Mouse (Mus musculus) lung, postnatal 14 days (tissue): ENCODE measurements at regions not wholly inside any gene's neighbourhood (a gene's known extent, or its start where the extent isn't known, plus 50 kb on each side); places are given as distances from the start of the nearest gene placed in this dataset.

ENCODE experiments used
- DNase-seq: peaks from one replicate; pipeline ENCODE4 v3.0.0; 2021

DNA sequence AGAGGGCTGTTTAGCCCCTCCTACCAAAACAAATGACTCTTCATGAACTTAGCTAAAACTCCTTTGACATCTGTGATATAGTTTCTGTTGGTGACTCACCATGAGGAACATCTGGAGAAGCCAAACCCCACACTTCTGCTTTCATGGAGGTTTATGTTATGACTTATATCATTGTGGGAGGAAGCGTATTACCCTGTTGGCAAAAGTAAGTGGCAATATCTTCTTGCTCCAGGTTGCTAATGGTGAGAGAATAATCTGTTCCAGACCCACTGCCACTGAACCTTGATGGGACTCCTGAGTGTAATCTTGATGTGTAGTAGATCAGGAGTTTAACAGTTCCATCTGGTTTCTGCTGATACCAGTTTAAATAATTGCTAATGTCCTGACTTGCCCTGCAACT is 1096.2 kb upstream of the Tacstd2 start:
- no peak for DNase-seq

DNA sequence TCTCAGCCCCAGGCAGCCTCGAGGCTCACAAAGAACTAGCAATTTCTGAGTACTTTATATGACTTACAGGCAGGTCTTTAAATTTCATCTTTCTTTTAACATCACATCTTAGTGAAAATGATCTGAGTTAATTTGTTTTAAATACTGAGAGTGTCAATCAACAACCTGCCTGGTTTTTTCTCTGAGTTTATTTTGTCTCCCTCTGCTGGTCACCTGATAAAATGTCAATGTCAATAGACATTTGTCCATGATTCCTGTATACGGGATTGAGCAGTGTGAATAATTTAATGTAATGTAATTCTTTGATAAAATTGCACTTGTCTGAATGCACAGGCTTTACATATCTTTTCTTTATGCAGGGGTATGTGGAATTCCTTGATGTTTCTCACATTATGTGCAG is 1070.4 kb upstream of the Tacstd2 start:
- no peak for DNase-seq
